Mouse (Mus musculus): Measurements from ENCODE around the gene Phox2a.

DNA sequence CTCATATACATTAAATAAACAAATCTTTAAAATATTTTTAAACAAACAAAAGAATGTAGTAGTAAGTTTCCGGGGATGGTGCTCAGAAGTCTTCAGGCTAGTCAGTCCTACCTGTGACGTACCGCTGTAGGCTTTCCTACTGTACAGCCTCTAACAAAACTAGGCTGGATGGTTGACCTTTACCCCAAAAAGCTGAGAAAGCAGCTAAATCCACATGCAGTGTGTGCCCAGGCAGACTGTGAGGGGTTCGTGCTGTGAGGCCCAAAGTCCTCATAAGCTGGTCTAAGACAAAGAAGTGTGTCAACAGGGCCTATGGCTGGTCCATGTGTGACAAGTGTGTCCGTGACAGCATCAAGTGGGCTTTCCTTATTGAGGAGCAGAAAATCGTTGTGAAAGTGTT is 34.7 kb downstream of the Phox2a start:
- TF ChIP-seq CTCF (IDR thresholded peaks at IDR 0.05; ENCODE audit: low read depth) (no peak), EP300 (IDR thresholded peaks at IDR 0.05; ENCODE audit: low read depth) (no peak)
